Mouse (Mus musculus): ENCODE data around the gene Cd109.

The Cd109 gene

GRCm38 (mm10) chr9:78641386-78641785, 26.0 kb downstream of the Cd109 start:
- DNase-seq (ENCODE audit: low spot score in 2 of 2): no peak

- peak; percentile 40 to 64 for DNase-seq (ENCODE audit: low spot score in 2 of 2)
These were observed 30.8 kb downstream of the Cd109 start for GRCm38 (mm10) chr9:78646008-78646777.

- peak in 1 of 2 experiments; percentile 24 for DNase-seq (ENCODE audit: low spot score in 2 of 2)
These were observed 33.3 kb downstream of the Cd109 start for GRCm38 (mm10) chr9:78648641-78649040.

GRCm38 (mm10) chr9:78649398-78649797, 34.1 kb downstream of the Cd109 start:
- DNase-seq (ENCODE audit: low spot score in 2 of 2): no peak

GRCm38 (mm10) chr9:78657564-78657963, 42.2 kb downstream of the Cd109 start:
- DNase-seq (ENCODE audit: low spot score in 2 of 2): no peak

- DNase-seq (ENCODE audit: low spot score in 2 of 2): no peak
These were observed 56.2 kb downstream of the Cd109 start for GRCm38 (mm10) chr9:78671446-78671985.

- peak; percentile 44 to 75 for DNase-seq (ENCODE audit: low spot score in 2 of 2)
These were observed 85.3 kb downstream of the Cd109 start for GRCm38 (mm10) chr9:78700691-78701090.

- DNase-seq (ENCODE audit: low spot score in 2 of 2): no peak
These were observed 87.3 kb downstream of the Cd109 start for GRCm38 (mm10) chr9:78702509-78703239.

- no peak for DNase-seq (ENCODE audit: low spot score in 2 of 2)
These were observed 105.8 kb downstream of the Cd109 start for GRCm38 (mm10) chr9:78720888-78721798.

GRCm38 (mm10) chr9:78731931-78732330, 116.6 kb downstream of the Cd109 start:
- DNase-seq (ENCODE audit: low spot score in 2 of 2): no peak

GRCm38 (mm10) chr9:78735519-78735918, 120.2 kb downstream of the Cd109 start:
- no peak for DNase-seq (ENCODE audit: low spot score in 2 of 2)

- no peak for DNase-seq (ENCODE audit: low spot score in 2 of 2)
These were observed 126.7 kb downstream of the Cd109 start for GRCm38 (mm10) chr9:78742012-78742411.

GRCm38 (mm10) chr9:78750246-78750645, 134.9 kb downstream of the Cd109 start:
- DNase-seq (ENCODE audit: low spot score in 2 of 2): no peak
